Mouse (Mus musculus): ENCODE data around the gene Rrp15. TPM values are rescaled to one million over a fixed set of nuclear protein-coding genes. Genes with fewer than 3 reads are reported as not detected.

The Rrp15 gene
- polyA plus RNA-seq (2014; fragmentation: Nextera tagmentation; extraction: Ambion mirVana) = 79.0 and 79.7 TPM in 2 replicates

DNA sequence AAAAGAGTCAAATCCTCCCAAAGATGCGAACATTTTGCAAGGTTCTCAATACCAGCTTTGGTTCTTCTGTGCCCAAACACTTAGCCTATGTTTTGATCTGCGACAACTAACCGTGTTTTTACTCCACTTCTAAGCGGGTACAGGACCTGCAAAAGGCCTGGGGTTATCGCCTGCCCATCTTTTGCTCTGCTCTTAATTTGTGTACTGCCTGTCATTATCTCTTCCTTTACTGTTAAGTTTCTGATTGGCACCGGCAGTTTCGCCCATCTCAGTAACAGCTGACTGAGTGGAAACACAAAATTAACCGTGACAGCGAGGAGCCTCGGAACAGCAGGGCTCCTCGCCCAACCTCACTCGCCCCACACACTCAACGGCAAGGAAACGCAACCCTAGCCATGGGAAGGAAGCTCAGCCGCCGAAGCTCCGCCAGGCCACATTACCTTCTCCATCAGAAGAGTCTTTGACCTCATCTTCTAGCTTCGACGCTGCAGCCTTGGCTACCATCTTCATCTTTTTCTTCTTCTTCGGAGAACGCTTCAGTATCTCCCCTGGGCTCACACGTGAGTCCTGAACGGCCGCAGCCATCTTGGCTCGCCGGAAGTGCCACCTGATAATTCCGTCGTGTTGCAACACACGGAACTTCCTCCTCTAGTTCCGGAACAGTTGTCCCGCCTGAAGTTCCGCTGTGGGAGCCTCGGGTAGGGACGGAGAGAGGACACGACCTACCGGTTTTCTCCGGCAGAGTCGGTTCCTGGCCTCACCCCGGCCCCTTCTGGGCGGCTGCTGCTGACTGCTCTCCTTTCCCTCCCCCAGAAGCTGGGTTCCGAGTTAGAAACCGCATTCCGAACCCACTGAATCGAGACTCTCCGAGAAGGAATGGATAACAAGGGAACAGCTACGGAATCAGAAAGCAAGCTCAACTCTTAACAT, at the start of gene Rrp15:
Gene Rrp15 (minus strand): TSS at position 635 of the 930 bp plus-strand sequence.
- H3K4me2 ChIP-seq = peak within 1 kb of the TSS; percentile 71
- DNase-seq = peak; percentile 97
- H3K4me3 ChIP-seq (ENCODE audit: low read depth, low read length) = peak within 1 kb of the TSS; percentile 71
- TF ChIP-seq CTCF (IDR thresholded peaks at IDR 0.05; ENCODE audit: low read depth) = no peak
- peak within 1 kb of the TSS; percentile 61; the same call in 1 of the 2 replicates for H3K27ac ChIP-seq (ENCODE audit: low read depth)
- no peaks in the 10 kb centered on the region for H3K4me1 ChIP-seq (ENCODE audit: insufficient read depth)
- H3K9me3 ChIP-seq (ENCODE audit: low read depth, low read length) = no peaks in the 10 kb centered on the region
- peak; percentile 96 for ATAC-seq (ENCODE audit: insufficient read depth)
- H3K36me3 ChIP-seq (ENCODE audit: insufficient read depth) = no peaks in the 10 kb centered on the region
- no peaks in the 10 kb centered on the region for H3K27me3 ChIP-seq (ENCODE audit: insufficient read depth, low read length)
- peak within 1 kb of the TSS; percentile 83 for H3K9ac ChIP-seq
- WGBS = under 1% methylated on average over 46 of the region's 46 CpGs

DNA sequence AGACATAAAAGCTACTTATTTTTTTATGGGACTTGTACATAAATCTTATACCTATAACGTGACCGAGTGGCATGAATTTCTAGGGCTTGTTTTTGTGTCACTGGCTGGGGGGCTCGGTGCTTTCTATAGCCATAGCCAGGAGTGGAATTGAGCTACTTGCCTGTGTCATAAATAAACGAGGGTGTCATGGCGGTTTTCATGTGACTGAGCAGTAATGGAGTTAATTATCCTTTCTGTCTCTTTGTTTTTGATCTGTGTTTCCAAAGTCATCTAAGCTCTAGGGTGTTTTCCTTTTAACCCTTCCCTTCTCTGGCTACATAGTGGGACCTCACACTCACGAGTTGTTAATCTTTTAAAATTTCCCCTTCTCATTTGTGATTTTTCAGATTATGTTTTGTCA, 48.8 kb upstream of the Rrp15 start:
- DNase-seq (no peak), ATAC-seq (ENCODE audit: insufficient read depth) (no peak)
- Histone ChIP-seq H3K4me2 (no peak overlapping the region), H3K9ac (no peak overlapping the region), H3K27ac (ENCODE audit: low read depth) (no peak overlapping the region), H3K9me3 (ENCODE audit: low read depth, low read length) (no peaks in the 10 kb centered on the region), H3K4me1 (ENCODE audit: insufficient read depth) (no peaks in the 10 kb centered on the region), H3K27me3 (ENCODE audit: insufficient read depth, low read length) (no peaks in the 10 kb centered on the region), H3K36me3 (ENCODE audit: insufficient read depth) (no peaks in the 10 kb centered on the region), H3K4me3 (ENCODE audit: low read depth, low read length) (no peak overlapping the region)
- 67% methylated on average over 6 of the region's 6 CpGs for WGBS
- no peak for TF ChIP-seq CTCF (IDR thresholded peaks at IDR 0.05; ENCODE audit: low read depth)

DNA sequence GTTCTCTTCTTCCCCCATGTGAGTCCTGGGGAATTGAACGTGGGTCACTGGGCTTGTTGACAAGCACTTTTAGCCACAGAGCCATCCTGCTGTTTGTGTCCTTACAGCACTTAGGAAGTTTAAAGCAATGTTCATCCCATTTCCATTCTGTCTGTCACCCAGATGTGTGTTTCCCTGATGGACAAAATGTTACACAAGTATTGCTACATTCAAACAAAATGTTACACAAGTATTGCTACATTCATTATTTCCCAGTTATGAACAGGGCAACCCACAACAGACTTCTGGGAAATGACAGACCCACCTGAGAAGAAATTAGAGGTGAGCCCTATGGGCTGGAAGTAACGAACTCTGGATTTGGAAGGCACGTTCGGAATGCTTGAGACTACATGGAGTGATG, 36.2 kb upstream of the Rrp15 start:
- Histone ChIP-seq H3K4me1 (ENCODE audit: insufficient read depth) (no peaks in the 10 kb centered on the region), H3K4me2 (no peak overlapping the region), H3K4me3 (ENCODE audit: low read depth, low read length) (no peak overlapping the region), H3K9ac (no peak overlapping the region), H3K36me3 (ENCODE audit: insufficient read depth) (no peaks in the 10 kb centered on the region), H3K27me3 (ENCODE audit: insufficient read depth, low read length) (no peaks in the 10 kb centered on the region), H3K27ac (ENCODE audit: low read depth) (no peak overlapping the region), H3K9me3 (ENCODE audit: low read depth, low read length) (no peaks in the 10 kb centered on the region)
- ATAC-seq (ENCODE audit: insufficient read depth) (no peak), DNase-seq (no peak)
- WGBS = 80% methylated on average over 4 of the region's 4 CpGs
- no peak for TF ChIP-seq CTCF (IDR thresholded peaks at IDR 0.05; ENCODE audit: low read depth)

DNA sequence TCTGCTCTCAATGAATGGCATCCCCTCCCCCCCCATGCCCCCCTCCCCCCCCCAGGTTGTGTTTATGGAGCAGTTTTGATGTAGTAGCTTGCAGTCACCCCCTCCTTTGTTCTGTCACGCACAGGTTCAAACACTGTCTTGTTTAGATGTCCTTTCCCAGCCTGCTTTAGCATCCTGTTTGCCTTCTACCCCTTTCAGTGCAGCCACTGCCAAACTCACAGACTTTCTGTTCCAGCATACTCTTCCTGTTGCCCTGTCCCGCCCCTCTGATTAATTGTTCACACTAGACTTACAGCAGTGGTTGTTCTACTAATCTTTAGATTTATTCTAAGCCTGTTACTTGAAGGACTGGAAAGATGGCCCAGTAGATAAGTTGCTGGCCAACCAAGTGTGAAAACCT, 31.7 kb upstream of the Rrp15 start:
- H3K4me2 ChIP-seq = no peak overlapping the region

DNA sequence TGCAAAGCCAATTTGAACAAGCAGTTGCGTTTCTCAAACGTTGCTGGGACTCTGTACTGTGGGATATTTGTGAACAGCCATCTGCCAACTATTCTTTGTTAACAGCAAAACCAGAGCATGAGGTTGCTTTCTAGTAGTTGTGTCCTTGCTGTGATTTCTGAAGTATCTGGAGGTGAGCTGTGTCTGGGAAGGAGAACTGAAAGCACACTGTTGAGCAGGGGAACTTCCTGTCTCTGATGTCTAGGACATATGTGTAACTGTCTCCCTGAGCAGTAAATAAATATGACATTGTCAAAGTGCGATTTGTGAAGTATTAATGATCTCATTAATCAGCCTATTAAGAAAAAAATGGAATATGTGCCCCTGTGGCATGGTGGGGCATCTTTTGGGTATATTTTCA, 24.0 kb upstream of the Rrp15 start:
- TF ChIP-seq CTCF (IDR thresholded peaks at IDR 0.05; ENCODE audit: low read depth) = no peak
- no peaks in the 10 kb centered on the region for H3K4me1 ChIP-seq (ENCODE audit: insufficient read depth)
- DNase-seq (no peak), ATAC-seq (ENCODE audit: insufficient read depth) (no peak)
- no peak overlapping the region for H3K4me2 ChIP-seq
- H3K27ac ChIP-seq (ENCODE audit: low read depth) = no peak overlapping the region
- no peaks in the 10 kb centered on the region for H3K36me3 ChIP-seq (ENCODE audit: insufficient read depth)
- no peak overlapping the region for H3K4me3 ChIP-seq (ENCODE audit: low read depth, low read length)
- no peaks in the 10 kb centered on the region for H3K27me3 ChIP-seq (ENCODE audit: insufficient read depth, low read length)
- no peak overlapping the region for H3K9ac ChIP-seq
- H3K9me3 ChIP-seq (ENCODE audit: low read depth, low read length) = no peaks in the 10 kb centered on the region
- 56% methylated on average over 3 of the region's 3 CpGs for WGBS

More for the DNA sequence above, 31.7 kb upstream of the Rrp15 start:
- no peaks in the 10 kb centered on the region for H3K4me1 ChIP-seq (ENCODE audit: insufficient read depth)
- H3K36me3 ChIP-seq (ENCODE audit: insufficient read depth) = no peaks in the 10 kb centered on the region
- ATAC-seq (ENCODE audit: insufficient read depth) = no peak
- no peaks in the 10 kb centered on the region for H3K9me3 ChIP-seq (ENCODE audit: low read depth, low read length)
- H3K27me3 ChIP-seq (ENCODE audit: insufficient read depth, low read length) = no peaks in the 10 kb centered on the region
- WGBS = 37% methylated on average over 2 of the region's 2 CpGs
- DNase-seq = peak; percentile 16
- H3K27ac ChIP-seq (ENCODE audit: low read depth) = no peak overlapping the region
- no peak for TF ChIP-seq CTCF (IDR thresholded peaks at IDR 0.05; ENCODE audit: low read depth)
- no peak overlapping the region for H3K4me3 ChIP-seq (ENCODE audit: low read depth, low read length)
- H3K9ac ChIP-seq = no peak overlapping the region

DNA sequence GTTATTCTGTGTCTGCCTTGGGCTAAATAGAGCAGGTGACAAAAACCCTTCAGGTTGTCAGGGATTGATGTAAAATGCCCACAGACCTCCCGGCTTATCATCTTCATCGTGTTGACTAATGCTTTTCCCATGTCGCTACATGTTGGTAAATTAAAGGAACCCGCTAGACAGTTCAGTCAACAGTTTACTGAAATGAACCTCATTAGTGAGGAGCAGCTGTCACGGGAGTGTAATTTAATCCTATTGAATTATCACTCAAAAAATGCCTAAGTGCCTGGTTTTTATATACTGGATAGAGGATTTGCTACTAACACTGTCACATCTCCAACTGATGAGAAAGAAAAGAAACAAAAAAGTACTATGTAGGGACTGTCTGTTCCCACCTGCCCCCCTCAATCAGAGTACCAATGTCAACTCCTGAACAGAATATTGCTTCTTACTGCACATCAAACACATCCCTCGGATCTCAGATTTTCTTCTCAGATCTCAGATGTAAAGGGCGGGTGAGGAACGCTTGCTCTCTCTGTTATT, 23.5 kb upstream of the Rrp15 start:
- WGBS = 50% methylated on average over 8 of the region's 8 CpGs
- ATAC-seq (ENCODE audit: insufficient read depth) (no peak), DNase-seq (no peak)
- H3K27ac ChIP-seq (ENCODE audit: low read depth) = no peak overlapping the region
- H3K4me3 ChIP-seq (ENCODE audit: low read depth, low read length) = no peak overlapping the region
- no peaks in the 10 kb centered on the region for H3K4me1 ChIP-seq (ENCODE audit: insufficient read depth)
- no peak for TF ChIP-seq CTCF (IDR thresholded peaks at IDR 0.05; ENCODE audit: low read depth)
- no peaks in the 10 kb centered on the region for H3K9me3 ChIP-seq (ENCODE audit: low read depth, low read length)
- H3K27me3 ChIP-seq (ENCODE audit: insufficient read depth, low read length) = no peaks in the 10 kb centered on the region
- peak overlapping the region; percentile 16; the same call in 1 of the 2 replicates for H3K4me2 ChIP-seq
- no peak overlapping the region for H3K9ac ChIP-seq
- H3K36me3 ChIP-seq (ENCODE audit: insufficient read depth) = no peaks in the 10 kb centered on the region

DNA sequence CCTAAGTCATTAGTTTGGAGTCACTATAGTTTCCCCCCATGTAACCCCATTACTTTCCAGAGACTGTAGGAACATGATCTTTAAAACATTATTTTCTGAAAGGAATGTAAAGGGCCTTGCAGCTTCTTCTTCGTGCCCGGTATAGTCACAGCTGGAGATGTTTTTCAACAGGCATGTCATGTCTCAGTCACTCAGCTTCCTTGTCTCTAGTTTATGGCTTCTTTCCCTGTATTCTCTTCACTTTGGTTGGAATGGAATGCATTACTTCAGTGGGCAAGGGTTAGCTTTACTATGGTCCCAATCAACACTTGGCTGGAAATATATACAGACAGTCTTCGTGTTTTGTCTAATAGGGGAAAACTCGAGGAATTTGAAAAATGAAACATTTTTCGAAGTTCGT, 22.8 kb upstream of the Rrp15 start:
- no peaks in the 10 kb centered on the region for H3K36me3 ChIP-seq (ENCODE audit: insufficient read depth)

More for the DNA sequence above, 22.8 kb upstream of the Rrp15 start:
- no peak for TF ChIP-seq CTCF (IDR thresholded peaks at IDR 0.05; ENCODE audit: low read depth)
- Histone ChIP-seq H3K9ac (no peak overlapping the region), H3K4me2 (peak overlapping the region; percentile 16; the same call in 1 of the 2 replicates), H3K4me1 (ENCODE audit: insufficient read depth) (no peaks in the 10 kb centered on the region), H3K9me3 (ENCODE audit: low read depth, low read length) (no peaks in the 10 kb centered on the region), H3K27me3 (ENCODE audit: insufficient read depth, low read length) (no peaks in the 10 kb centered on the region), H3K27ac (ENCODE audit: low read depth) (no peak overlapping the region), H3K4me3 (ENCODE audit: low read depth, low read length) (no peak overlapping the region)
- WGBS = 39% methylated on average over 6 of the region's 6 CpGs
- DNase-seq (peak; percentile 78), ATAC-seq (ENCODE audit: insufficient read depth) (no peak)
